Mouse (Mus musculus): Measurements from ENCODE around the gene Mdp1.

Mdp1 gene

DNA sequence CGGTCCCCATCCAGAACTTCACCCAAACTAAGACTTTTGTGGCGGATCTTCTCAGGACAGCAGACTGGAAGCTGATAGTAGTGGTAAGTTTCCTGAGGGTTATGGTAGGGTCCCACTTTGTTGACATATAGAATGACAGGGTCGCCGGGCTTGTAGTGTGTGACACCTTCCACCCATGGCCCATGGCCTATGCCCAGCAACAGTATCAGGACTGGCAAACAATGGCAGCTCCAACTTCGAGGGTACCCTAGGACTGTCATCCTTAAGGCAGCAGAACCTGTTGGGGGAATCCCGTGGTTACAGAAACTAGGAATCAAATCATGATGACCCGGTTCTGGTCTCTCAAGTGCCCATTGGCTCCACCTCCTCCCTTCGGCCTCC, 17.6 kb downstream of the Mdp1 start:
- DNase-seq (ENCODE audit: low spot score) = no peak

DNA sequence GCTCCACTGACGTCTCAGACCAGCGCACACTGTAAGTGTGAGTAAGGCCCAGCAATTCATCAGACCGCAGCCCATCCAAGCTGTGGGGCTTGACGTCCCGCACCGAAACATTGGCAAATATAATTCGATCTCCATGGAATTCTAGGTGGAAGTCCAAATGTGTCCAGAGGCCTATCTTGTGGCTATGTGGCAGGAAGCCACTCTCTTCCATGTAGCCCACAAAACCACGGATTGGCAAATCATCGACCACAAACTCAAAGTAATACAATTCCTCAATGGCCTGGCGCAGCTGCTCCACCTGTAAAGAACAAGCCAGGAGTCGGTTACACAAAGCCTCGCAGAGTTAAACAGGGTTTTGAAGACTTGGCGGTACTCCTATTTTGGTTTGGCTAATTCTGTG, 19.0 kb downstream of the Mdp1 start:
- DNase-seq (ENCODE audit: low spot score) = no peak

DNA sequence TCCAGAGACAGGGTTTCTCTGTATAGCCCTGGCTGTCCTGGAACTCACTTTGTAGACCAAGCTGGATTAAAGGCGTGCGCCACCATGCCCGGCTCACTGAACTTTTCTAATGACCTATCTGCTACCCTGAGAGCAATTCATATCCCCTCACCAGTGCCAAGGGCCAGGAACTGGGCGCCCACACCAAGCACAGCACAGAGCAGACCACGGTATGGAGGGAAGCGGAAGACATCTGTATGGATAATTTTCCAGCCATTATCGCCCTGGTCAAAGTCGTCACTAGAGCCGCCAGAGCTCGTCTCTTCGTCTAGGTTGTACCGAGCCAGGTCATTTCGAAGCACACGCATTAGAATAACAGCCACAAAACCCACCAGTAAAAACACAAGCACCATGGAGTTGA, 19.5 kb downstream of the Mdp1 start:
- DNase-seq (ENCODE audit: low spot score) = no peak

DNA sequence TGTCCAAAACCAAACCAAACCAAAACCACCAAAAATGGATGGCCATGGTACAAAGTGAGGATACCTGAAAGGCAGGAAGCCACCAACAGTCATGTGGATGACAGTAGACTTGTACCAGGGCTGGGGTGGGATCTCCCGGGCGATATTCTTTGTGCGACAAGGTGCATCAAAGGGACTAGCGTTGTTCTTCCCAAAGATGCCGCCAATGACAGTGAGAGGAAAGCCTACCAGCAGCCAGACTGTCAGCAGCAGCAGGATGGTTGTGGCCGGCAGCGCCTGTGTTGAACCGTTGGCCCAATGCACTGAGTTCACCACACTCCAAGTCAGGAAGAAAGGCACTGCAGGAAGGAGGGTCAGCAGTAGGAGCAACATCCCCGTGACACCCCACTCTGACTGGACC, 22.5 kb downstream of the Mdp1 start, which contains the start of gene Gm49378:
Gene Gm49378 (minus strand): TSS at position 101 of the 400 bp plus-strand sequence.
- no peak for DNase-seq (ENCODE audit: low spot score)

DNA sequence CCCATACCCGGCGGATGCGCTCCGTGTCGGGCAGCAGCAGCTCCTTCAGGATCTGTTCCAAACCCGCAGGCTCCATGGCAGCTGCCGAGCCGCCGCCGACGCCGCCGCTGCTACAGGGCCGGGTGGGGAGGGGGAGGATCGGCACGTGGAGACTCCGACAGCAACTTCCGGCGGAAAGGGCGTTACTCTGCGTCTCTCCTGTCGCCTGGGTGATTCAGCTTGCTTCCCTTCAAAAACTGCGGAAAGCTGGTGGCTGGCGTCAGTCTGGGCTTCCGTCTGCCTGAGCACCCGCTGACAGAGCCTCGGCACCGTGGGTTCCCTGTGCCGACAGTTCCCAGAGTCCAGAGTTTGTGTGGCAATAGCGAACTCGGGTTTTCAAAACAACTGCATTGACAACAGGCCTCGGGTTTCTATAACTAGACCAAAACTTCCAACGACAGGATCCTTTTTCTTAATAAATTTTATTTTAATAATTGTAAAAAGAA, 24.7 kb downstream of the Mdp1 start, which contains the start of gene Ipo4:
Gene Ipo4 (minus strand): TSS at position 435 of the 485 bp plus-strand sequence.
- peak; percentile 79 for DNase-seq (ENCODE audit: low spot score)

GRCm38 (mm10) chr14:55634874-55635522, 25.3 kb downstream of the Mdp1 start:
- DNase-seq (ENCODE audit: low spot score) = no peak

- no peak for DNase-seq (ENCODE audit: low spot score)
Measured at GRCm38 (mm10) chr14:55629312-55629711, 31.0 kb downstream of the Mdp1 start.

GRCm38 (mm10) chr14:55628077-55628827, 32.1 kb downstream of the Mdp1 start:
- no peak for DNase-seq (ENCODE audit: low spot score)

DNA sequence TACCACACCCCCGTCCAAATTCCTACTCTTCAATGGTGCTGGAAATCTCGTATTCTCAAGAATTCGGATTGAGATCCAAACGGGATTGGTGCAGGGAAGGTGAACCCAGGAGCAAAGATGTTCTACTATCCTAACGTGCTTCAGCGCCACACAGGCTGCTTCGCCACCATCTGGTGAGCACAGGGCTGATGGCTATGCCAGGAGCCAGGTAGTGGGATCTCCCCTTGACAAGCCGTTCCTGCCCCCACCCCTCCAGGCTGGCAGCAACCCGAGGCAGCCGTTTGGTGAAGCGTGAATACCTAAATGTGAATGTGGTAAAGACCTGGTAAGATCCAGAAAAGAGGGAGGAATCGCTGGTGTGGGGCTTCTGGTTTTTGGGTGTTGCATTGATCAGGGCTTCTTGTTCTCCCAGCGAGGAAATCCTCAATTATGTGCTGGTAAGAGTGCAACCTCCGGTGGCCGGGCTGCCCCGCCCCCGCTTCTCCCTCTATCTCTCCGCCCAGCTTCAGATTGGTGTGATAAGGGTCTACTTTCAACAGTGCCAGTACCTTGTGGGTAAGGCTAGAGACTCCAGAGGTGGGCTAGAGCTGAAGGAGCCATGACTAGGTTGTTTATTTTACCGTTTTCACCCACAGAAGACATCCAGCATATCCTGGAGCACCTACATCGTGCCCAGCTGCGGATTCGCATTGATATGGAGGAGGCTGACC, 41.7 kb downstream of the Mdp1 start:
- DNase-seq (ENCODE audit: low spot score) = no peak

- peak; percentile 20 for DNase-seq (ENCODE audit: low spot score)
Measured at GRCm38 (mm10) chr14:55617822-55618221, 42.5 kb downstream of the Mdp1 start, which contains the start of gene Rec8. Gene Rec8, plus strand, starts transcription at chr14:55618037.

GRCm38 (mm10) chr14:55616844-55617243, 43.5 kb downstream of the Mdp1 start:
- DNase-seq (ENCODE audit: low spot score) = no peak

GRCm38 (mm10) chr14:55615876-55616275, 44.4 kb downstream of the Mdp1 start:
- DNase-seq (ENCODE audit: low spot score) = no peak

- no peak for DNase-seq (ENCODE audit: low spot score)
Measured at GRCm38 (mm10) chr14:55614565-55615178, 45.6 kb downstream of the Mdp1 start.

DNA sequence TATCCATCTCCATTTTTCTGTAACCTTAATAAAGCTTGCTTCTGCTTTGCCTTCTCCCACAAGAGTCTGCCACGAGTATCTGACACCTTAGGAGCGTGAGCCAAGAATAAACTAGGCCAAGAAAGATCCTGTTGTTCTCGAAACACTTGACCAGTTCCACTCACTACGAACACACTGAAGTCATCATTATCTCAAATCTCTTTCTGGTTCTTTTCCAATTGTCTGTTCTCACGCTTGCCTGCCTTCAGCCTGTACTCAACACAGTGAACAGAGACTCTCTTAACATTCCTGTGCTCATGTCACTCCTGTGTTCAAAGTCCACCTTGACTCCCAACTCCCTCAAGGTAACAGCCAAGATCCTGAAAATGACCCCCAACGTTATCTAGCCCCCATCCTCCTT, 47.0 kb downstream of the Mdp1 start:
- DNase-seq (ENCODE audit: low spot score) = no peak

DNA sequence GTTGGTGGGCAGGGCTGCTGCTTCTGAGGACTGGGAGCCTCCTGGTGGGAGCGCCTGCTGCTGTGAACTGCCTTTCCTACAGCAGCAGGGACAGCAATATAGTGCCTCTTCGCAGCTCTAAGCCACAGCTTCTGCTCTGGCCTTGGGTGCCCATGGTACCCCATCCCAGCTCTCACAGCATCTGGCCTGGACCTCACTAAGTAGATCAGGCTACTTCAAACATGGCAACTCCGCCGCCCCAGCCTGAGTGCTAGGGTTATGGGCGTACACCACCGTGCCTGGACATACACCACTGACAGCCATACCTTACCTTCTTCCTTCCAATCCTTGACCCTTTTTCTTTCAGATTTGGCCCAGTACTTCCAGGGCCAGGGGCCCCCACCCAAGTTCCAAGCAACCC, 52.0 kb downstream of the Mdp1 start:
- no peak for DNase-seq (ENCODE audit: low spot score)
